Mouse (Mus musculus) ES-Bruce4 (cell line): ENCODE data around the gene Cops4. TPM values are rescaled to one million over a fixed set of nuclear protein-coding genes. Genes with fewer than 3 reads are reported as not detected.

ENCODE experiments used
- H3K27ac ChIP-seq: 2 replicates; pipeline ENCODE4 v1.5.1; 2012; ENCODE audit warnings: low read length, inconsistent platforms; ENCODE audit not compliant: insufficient read depth
- H3K27me3 ChIP-seq: 2 replicates; pipeline ENCODE4 v1.6.1; 2012; ENCODE audit warnings: mild to moderate bottlenecking, low read length, inconsistent platforms; ENCODE audit not compliant: control insufficient read depth, poor library complexity, insufficient read depth, severe bottlenecking
- H3K36me3 ChIP-seq: 2 replicates; pipeline ENCODE4 v1.6.1; 2012; ENCODE audit warnings: inconsistent platforms, mild to moderate bottlenecking, low read length, moderate library complexity; ENCODE audit not compliant: control insufficient read depth, poor library complexity, insufficient read depth, severe bottlenecking
- H3K4me1 ChIP-seq: one replicate; pipeline ENCODE4 v1.8.1; 2011; ENCODE audit warnings: low read length; ENCODE audit not compliant: control insufficient read depth, insufficient read depth
- H3K4me3 ChIP-seq: 2 replicates; pipeline ENCODE4 v1.5.1; 2011; ENCODE audit warnings: low read depth, mild to moderate bottlenecking, low read length
- H3K9ac ChIP-seq: 2 replicates; pipeline ENCODE4 v1.6.1; 2012; ENCODE audit warnings: low read depth, mild to moderate bottlenecking, inconsistent platforms; ENCODE audit not compliant: poor library complexity, severe bottlenecking
- H3K9me3 ChIP-seq: replicated peaks from 2 replicates; pipeline ENCODE4 v1.6.1; 2012; ENCODE audit warnings: mild to moderate bottlenecking, low read length, inconsistent platforms; ENCODE audit not compliant: control insufficient read depth, poor library complexity, insufficient read depth, severe bottlenecking
- CTCF ChIP-seq: IDR thresholded peaks from one replicate; pipeline ENCODE4 v1.8.1; 2011; ENCODE audit warnings: low read depth, low read length
- EP300 ChIP-seq: IDR thresholded peaks from 2 replicates; pipeline ENCODE4 v1.6.1; 2011; ENCODE audit warnings: low read depth, low read length; ENCODE audit not compliant: insufficient read depth
- POLR2A ChIP-seq: IDR thresholded peaks from one replicate; pipeline ENCODE4 v1.8.1; 2011; ENCODE audit warnings: low read length; ENCODE audit not compliant: insufficient read depth
- polyA plus RNA-seq: library from polyadenylated mRNA; stranded (reverse); fragments of >200 nt; gene quantifications from 2 replicates; pipeline ENCODE4 v1.2.4, GENCODE M21; 2011; ENCODE audit warnings: low read depth; ENCODE audit not compliant: missing spikeins, insufficient read depth, insufficient read length

Gene Cops4
- polyA plus RNA-seq = 104 and 118 TPM in 2 replicates

GRCm38 (mm10) chr5:100518049-100519026, at the start of gene Cops4:
Gene Cops4, plus strand, starts transcription at chr5:100518309.
- H3K36me3 ChIP-seq = no peaks in the 10 kb centered on the region
- no peak within 1 kb of the TSS for H3K27ac ChIP-seq
- peak within 1 kb of the TSS; percentile 78 for H3K4me3 ChIP-seq
- no peaks in the 10 kb centered on the region for H3K9me3 ChIP-seq
- no peaks in the 10 kb centered on the region for H3K4me1 ChIP-seq
- no peak for TF ChIP-seq CTCF
- TF ChIP-seq EP300 = 0 out of 2 replicates have a peak, but pooled peaks have one; percentile 51
- no peaks in the 10 kb centered on the region for H3K27me3 ChIP-seq
- peak within 1 kb of the TSS; percentile 91 for H3K9ac ChIP-seq

GRCm38 (mm10) chr5:100476328-100476727, 41.8 kb upstream of the Cops4 start:
- Histone ChIP-seq H3K27me3 (no peaks in the 10 kb centered on the region), H3K4me1 (no peaks in the 10 kb centered on the region), H3K36me3 (0 out of 2 replicates have a peak, but pooled peaks cover 6% of the 10 kb centered on the region), H3K9ac (no peak overlapping the region), H3K9me3 (no peaks in the 10 kb centered on the region), H3K4me3 (no peak overlapping the region), H3K27ac (no peak overlapping the region)
- TF ChIP-seq EP300 = no peak
- peak; percentile 22 for TF ChIP-seq CTCF

DNA sequence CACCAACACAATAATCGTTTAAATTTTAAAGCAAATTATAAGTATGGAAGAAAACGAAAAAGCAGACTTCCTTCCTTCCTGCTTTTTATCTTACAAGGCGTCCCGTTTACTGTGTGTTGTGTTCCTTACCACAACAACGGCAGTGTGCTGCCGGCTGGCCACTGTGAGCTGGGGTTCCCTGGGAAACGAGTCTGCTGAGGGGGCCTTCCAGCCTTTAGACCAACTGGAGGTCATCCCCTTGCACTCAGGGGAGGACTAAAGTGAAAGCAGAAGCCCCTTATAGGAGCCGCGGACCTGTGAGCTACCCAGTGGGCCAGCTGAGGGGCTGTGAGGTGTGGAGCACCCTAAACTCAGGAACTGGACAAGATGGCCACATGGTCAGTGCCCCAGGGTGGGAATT, 40.5 kb upstream of the Cops4 start:
- Histone ChIP-seq H3K9ac (no peak overlapping the region), H3K27me3 (no peaks in the 10 kb centered on the region), H3K36me3 (0 out of 2 replicates have a peak, but pooled peaks cover 6% of the 10 kb centered on the region), H3K27ac (no peak overlapping the region), H3K9me3 (no peaks in the 10 kb centered on the region), H3K4me3 (no peak overlapping the region), H3K4me1 (no peaks in the 10 kb centered on the region)
- TF ChIP-seq POLR2A (no peak), EP300 (no peak), CTCF (no peak)

DNA sequence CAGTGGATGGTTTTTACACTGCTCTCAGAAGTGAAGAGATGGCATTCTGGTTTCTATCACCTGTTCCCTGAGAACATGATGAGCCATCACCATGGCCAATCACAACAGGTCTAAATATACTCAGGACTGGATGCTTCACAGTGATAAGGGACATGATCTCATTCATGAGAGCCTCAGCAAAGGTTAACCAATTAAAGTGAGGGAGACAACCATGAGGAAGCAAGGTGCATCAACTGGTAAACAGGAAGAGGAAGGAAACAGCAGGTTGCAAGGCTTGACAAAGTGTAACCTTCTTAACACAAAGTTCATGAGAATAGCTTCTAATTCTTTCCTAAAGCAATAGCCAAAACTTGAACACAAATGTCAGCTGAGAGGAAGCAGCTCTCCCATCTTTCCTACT, 34.5 kb upstream of the Cops4 start:
- H3K36me3 ChIP-seq = peaks cover 15% of the 10 kb centered on the region
- H3K9ac ChIP-seq = no peak overlapping the region
- peaks cover 1% of the 10 kb centered on the region for H3K4me1 ChIP-seq
- no peak overlapping the region for H3K4me3 ChIP-seq
- H3K9me3 ChIP-seq = no peaks in the 10 kb centered on the region
- no peaks in the 10 kb centered on the region for H3K27me3 ChIP-seq
- no peak for TF ChIP-seq CTCF
- TF ChIP-seq EP300 = no peak
- TF ChIP-seq POLR2A = no peak
- H3K27ac ChIP-seq = no peak overlapping the region

- Histone ChIP-seq H3K36me3 (peaks cover 11% of the 10 kb centered on the region), H3K4me1 (peaks cover 3% of the 10 kb centered on the region), H3K4me3 (no peak overlapping the region), H3K27ac (no peak overlapping the region), H3K9me3 (no peaks in the 10 kb centered on the region), H3K9ac (no peak overlapping the region), H3K27me3 (no peaks in the 10 kb centered on the region)
- no peak for TF ChIP-seq POLR2A
- no peak for TF ChIP-seq CTCF
Observed at GRCm38 (mm10) chr5:100487120-100487519, 31.0 kb upstream of the Cops4 start.

- H3K9ac ChIP-seq = no peak overlapping the region
- H3K27me3 ChIP-seq = no peaks in the 10 kb centered on the region
- peaks cover 11% of the 10 kb centered on the region for H3K36me3 ChIP-seq
- H3K27ac ChIP-seq = no peak overlapping the region
- no peak overlapping the region for H3K4me3 ChIP-seq
- TF ChIP-seq POLR2A = no peak
- no peak for TF ChIP-seq CTCF
- no peak for TF ChIP-seq EP300
- peaks cover 3% of the 10 kb centered on the region for H3K4me1 ChIP-seq
- H3K9me3 ChIP-seq = no peaks in the 10 kb centered on the region
Observed at GRCm38 (mm10) chr5:100488231-100488630, 29.9 kb upstream of the Cops4 start.
